Mouse (Mus musculus) fibroblast of lung, adult 2 months (primary cell): ENCODE measurements around the gene Il17c.

ENCODE experiments used
- DNase-seq: peaks from one replicate; pipeline ENCODE4 v3.0.0-alpha.2; 2011; ENCODE audit warnings: low read depth

Il17c gene

DNA sequence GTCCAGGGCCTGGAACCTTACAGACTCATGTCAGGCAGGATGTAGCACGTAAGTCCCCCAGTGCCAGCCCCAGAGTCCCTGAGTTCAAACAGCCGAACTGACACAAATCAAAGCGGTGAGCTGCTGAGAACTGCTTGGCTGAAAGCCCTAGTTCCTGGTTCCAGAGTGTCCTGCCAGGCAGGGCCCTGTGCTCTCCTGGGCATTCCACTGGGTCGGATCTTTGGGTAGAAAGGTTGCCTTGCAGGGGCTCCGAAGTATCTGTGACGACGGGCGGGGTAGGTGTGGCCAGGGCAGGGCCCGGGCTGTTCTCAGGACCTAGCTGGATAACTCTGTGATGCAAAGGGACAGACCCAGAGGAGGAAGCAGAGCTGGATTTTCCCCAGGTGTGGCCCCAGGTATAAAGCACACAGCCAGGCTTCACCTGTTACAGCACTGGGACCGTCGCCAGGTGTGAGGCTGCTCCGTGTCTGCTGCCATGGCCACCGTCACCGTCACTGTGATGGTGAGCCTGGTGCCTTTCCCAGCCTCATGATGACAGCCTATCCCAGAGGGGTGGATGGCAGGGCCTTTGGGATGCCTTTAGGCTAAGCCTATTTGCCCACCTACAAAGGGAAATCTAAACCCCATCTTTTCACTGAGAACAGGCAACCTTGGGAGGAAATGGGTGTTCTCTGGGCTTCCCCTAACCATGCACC lies at the start of gene Il17c:
Il17c (plus strand) TSS at position 645 of the 695 bp plus-strand sequence.
- DNase-seq = no peak

DNA sequence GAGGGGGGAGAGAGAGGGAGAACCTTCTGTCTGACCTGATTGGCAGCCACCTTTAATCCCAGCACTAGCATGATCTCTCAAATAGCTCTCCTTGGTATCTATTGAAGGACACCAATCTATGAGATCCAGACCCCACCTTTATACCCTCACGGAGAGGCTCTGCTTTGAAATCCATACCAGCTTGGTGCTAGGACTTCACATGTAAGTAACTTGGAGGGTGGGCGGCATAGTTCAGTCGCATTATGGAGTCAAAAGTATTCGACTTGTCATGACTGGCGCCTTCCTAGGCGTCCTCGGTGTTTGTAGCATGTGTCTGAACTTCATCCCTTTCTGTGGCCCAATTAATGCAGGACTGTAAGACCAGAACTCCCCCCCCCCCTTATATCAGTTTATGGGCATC lies 46.5 kb upstream of the Il17c start:
- DNase-seq = no peak

- DNase-seq = no peak
Measured at GRCm38 (mm10) chr8:122375751-122376364, 46.0 kb upstream of the Il17c start.

DNA sequence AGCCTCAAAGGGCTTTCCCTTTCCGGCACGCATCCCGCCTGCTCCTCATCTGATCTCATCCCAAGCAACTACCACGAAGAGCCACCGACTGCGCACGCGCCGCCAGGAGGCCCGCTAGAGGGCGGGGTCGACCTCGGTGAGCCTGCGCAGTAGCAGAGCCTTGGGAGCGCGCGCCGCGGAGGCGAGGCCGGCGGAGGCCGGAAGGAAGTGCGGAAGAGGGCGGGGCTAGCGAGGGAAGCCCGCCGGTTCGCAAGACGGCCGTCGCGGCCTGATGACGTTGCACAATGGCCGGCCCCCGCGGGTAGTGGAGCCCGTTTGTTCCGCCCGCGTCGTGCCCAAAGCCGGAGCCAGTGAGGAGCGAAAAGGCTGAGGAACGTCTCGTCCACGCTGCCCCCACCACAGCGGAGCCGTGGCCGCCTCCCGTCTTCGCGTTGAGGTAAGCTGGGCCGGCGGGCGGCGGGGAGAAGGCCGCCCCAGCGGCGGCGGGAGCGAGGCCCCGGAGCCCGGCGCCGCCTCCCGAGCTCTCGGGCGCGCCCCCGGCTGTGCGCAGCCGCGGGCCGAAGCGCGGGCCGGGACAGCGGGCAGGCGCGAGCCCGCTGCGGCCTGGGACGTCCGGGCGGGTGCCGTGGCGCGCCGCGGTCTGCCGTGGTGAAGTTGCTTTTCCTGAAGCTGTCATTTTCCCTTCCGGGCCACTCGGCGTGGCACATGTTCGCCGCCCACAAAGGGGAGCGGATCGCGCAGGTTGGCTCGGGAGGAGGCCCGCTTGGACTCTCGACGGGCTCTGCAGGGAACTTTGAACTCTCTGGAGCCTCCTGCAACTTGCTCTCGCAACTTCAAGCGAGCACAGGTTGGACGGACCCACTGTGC lies 45.2 kb upstream of the Il17c start, which contains the start of gene Zc3h18:
Zc3h18 (plus strand) TSS at position 245 of the 867 bp plus-strand sequence.
- peak; percentile 97 for DNase-seq

DNA sequence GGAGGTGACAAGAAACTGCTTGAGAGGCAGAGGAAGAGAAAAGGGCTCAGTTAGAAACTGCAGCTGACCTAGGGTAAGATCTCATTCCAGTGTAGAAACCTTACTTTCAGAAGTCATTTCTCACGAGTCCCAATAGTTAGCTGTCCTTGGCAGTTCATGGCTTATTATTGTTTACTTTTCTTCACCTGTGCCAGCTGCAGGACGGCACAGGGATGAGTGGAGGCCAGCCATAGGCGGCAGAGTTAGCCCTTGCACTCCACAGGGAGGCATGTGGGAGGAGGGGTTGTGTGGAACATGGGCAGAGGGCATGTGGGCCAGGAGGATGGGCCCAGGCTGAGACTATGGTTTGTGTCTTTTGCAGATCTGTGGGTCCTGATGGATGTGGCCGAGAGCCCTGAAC lies 38.8 kb upstream of the Il17c start:
- no peak for DNase-seq

GRCm38 (mm10) chr8:122389357-122389756 lies 32.5 kb upstream of the Il17c start:
- DNase-seq = no peak

- DNase-seq = no peak
Measured at GRCm38 (mm10) chr8:122390758-122391157, 31.1 kb upstream of the Il17c start.

DNA sequence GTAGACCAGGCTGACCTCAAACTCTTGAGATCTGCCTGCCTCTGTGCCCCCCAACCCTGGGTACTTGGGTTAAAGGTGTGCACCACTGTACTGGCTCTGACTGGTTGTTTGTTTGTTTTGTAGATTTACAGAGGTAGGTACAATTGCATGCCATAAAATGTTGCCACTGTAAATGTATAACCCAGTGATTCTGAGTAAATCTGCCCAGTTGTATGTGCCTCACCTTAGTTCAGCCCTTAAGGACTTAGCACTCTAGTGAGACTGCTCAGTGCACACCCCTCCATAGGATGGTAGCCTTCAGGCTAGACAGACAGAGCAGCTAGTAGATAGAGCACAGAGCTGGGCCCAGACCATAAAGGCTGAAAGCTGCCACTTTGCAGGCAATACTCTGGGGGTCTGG lies 28.1 kb upstream of the Il17c start:
- no peak for DNase-seq

DNA sequence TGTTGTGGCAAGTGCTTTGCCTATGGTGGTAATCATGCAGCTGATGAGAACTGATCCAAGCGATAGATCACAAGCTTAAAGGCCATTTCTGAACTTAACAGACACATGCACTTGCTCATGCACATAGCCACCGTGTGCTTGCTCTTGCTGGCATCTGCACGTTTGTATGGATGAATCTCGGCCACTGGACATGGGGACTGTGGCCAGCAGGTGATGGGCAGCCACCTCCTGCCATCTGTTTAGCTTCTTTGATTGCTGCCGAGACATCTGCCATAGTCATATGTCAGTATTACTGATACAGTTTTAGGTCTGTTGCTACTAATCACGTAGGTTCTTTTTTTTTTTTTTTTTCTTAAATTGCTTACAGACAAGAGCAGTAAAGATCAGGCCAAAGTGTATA lies 26.5 kb upstream of the Il17c start:
- no peak for DNase-seq

DNA sequence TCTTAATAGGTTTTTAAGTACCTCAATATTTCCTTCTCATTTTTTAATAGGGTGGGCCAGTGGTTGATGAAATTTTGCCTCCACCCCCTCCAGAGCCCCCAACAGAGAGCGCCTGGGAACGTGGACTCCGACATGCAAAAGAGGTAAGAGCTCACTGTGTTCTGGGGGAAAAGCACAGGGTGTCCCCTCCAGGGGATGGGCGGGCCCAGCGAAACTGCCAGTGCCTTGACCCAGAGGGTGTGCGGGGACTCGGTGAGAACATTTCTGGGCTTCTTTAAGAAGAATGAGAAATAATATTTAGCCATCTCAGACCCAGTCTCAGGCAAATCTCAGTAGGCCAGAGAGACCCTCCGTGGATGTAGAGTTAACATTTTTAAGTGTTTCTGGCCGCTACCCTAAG lies 23.6 kb upstream of the Il17c start:
- DNase-seq = no peak

- DNase-seq = no peak
Measured at GRCm38 (mm10) chr8:122405146-122405805, 16.5 kb upstream of the Il17c start.

GRCm38 (mm10) chr8:122407678-122408077 lies 14.1 kb upstream of the Il17c start:
- DNase-seq = no peak

GRCm38 (mm10) chr8:122414311-122414710 lies 7.5 kb upstream of the Il17c start:
- no peak for DNase-seq

DNA sequence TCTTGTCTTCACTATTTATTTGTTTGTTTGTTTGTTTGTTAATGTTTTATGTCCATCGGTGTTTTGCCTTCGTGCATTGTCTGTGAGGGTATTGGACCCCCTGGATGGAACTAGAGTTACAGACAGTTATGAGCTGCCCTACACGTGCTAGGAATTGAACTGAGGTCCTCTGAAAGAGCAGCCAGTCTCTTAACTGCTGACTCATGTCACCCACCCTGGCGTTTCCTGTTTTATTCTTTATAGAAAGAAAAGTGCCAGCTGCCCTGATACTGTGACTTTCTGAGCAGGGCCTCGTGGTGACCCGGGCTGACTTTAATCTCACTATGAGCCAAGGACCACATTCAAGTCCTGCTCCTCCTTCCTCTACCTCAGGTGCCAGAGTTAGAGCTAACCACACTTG lies 6.3 kb upstream of the Il17c start:
- DNase-seq = no peak

GRCm38 (mm10) chr8:122419881-122420555 lies 1.8 kb upstream of the Il17c start:
- no peak for DNase-seq

DNA sequence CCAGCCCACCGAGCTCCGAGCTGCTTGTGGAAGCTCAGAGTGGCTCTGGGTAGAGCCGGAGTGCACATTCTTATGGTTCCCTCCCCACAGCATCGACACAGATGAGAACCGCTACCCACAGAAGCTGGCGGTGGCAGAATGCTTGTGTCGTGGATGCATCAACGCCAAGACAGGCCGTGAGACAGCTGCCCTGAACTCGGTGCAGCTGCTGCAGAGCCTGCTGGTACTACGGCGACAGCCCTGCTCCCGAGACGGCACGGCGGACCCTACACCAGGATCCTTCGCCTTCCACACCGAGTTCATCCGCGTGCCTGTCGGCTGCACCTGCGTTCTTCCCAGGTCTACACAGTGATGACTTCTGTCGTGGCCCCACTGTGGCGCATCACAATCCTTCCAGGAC lies 1.4 kb downstream of the Il17c start:
- DNase-seq = no peak

DNA sequence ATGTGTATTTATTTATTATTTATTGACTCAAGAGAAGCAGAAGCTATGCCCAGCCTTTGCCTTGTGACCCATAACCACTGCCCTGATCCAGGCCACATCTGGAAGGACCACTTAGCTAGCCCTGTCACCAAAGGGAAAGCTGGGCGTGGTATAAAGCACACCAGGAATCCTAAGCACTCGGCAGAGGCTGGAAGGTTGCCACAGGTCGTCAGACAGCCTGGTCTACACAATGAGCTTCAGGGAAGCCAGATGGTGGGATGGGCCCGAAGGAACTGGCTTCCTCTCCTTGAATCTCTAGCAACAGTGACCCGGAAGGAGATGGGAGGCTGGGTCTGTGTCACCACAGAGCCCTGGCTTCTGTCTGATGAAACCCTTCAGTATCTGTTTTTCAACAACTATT lies 1.8 kb downstream of the Il17c start:
- DNase-seq = no peak

- DNase-seq = no peak
Measured at GRCm38 (mm10) chr8:122426145-122426544, 4.3 kb downstream of the Il17c start.

GRCm38 (mm10) chr8:122427607-122428006 lies 5.8 kb downstream of the Il17c start:
- DNase-seq = no peak

DNA sequence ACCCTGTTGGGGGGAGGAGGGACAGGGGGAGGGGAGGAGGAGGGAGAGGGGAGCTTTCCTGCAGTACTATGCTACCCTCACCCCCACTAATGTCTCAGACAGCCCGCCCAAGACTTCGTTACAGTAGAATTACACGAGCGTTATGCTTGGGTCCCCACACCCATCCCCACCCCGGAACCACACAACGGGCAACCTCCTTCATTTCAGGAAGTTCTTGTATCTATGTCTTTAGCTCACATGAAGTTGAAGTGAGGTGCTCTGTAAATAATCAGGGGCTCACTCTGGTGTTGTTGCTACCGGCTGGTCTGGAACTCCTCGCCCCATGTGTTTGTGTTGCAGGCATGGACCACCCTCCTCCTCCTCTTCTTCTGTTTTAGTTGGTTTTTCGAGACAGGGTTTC lies 6.3 kb downstream of the Il17c start:
- DNase-seq = no peak

- no peak for DNase-seq
Measured at GRCm38 (mm10) chr8:122430058-122430636, 8.3 kb downstream of the Il17c start.
